Mouse (Mus musculus) ovary, adult 10 weeks (tissue): ENCODE data around the gene Shmt1. TPM values are rescaled to one million over a fixed set of nuclear protein-coding genes. Genes with fewer than 3 reads are reported as not detected.

ENCODE experiments used
- polyA plus RNA-seq: library from polyadenylated mRNA; stranded (reverse); fragments of 350-450 nt; fragmentation: Illumina TruSeq; extraction: RNeasy Lipid Tissue Mini Kit (QIAGEN cat#74804); gene quantifications from one replicate; pipeline ENCODE4 v1.2.3, GENCODE M21; 2014

Gene Shmt1
- 15.6 TPM for polyA plus RNA-seq

GRCm38 (mm10) chr11:60811618-60812017 is at the start of gene Shmt1:
Gene Shmt1, minus strand, starts transcription at chr11:60811718.

GRCm38 (mm10) chr11:60830433-60831052 is 19.0 kb upstream of the Shmt1 start, which contains the start of gene Dhrs7b:
Gene Dhrs7b, plus strand, starts transcription at chr11:60830631.

GRCm38 (mm10) chr11:60776829-60777740 is 34.4 kb downstream of the Shmt1 start, which contains the start of the genes Top3a and Smcr8:
Gene Top3a, minus strand, starts transcription at chr11:60777365.
Gene Smcr8, plus strand, starts transcription at chr11:60777524.

Other genes starting within 250 kb of the Shmt1 start
- gene Llgl1, start 112.0 kb downstream of the Shmt1 start, polyA plus RNA-seq = 0.46 TPM
- gene Flii, start 84.5 kb downstream of the Shmt1 start, polyA plus RNA-seq = 3.8 TPM
- 0.34 TPM for gene Mief2, start 83.3 kb downstream of the Shmt1 start, polyA plus RNA-seq
- gene Top3a, start 34.4 kb downstream of the Shmt1 start, polyA plus RNA-seq = 7.8 TPM
- gene Smcr8, start 34.2 kb downstream of the Shmt1 start, polyA plus RNA-seq = 12.5 TPM
- gene Dhrs7b, start 18.9 kb upstream of the Shmt1 start, polyA plus RNA-seq = 2.5 TPM
- 12.6 TPM for gene Tmem11, start 67.6 kb upstream of the Shmt1 start, polyA plus RNA-seq
- gene Natd1, start 103.0 kb upstream of the Shmt1 start, polyA plus RNA-seq = 2.5 TPM
- 4.8 TPM for gene Map2k3, start 120.3 kb upstream of the Shmt1 start, polyA plus RNA-seq
- not detected for gene Kcnj12, start 210.8 kb upstream of the Shmt1 start, polyA plus RNA-seq